Mouse (Mus musculus) embryonic fibroblast, embryonic 13.5 days (primary cell): ENCODE data around the gene Ddx3x.

ENCODE experiments used
- CTCF ChIP-seq: IDR thresholded peaks from 2 replicates; pipeline ENCODE4 v1.5.1; 2011; ENCODE audit warnings: mild to moderate bottlenecking, control low read depth, low read length, moderate library complexity, borderline replicate concordance; ENCODE audit not compliant: insufficient read depth
- POLR2A ChIP-seq: IDR thresholded peaks from 2 replicates; pipeline ENCODE4 v1.6.1; 2011; ENCODE audit warnings: low read depth, mild to moderate bottlenecking, control low read depth, low read length, moderate library complexity

DNA sequence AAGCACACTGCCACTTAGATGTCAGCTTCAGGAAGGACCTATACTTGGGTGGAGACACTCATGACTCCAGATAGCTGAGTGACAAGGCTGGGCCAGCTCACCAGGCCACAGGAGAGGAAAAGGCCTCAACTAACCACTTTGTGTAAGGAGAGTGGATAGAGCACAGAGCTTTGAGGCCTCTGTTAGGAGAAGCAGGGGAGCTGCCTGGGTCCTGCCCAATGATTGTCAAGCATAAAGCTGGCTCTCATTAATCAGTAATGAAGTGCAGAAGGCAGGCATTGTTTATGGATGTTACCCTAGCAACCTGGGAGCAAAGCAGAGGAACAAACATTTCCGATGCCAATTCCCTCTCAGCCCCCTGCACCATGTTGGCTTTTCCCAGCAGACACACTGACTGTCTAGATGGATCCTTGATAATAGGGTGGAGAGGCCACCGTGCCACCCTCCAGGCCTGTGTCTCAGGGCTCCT lies 44.6 kb upstream of the Ddx3x start:
- TF ChIP-seq CTCF (no peak), POLR2A (no peak)
